Mouse (Mus musculus) T-cell, adult 2 months (primary cell): ENCODE data around the gene Upk2.

Source experiments
- DNase-seq: peaks from one replicate; pipeline ENCODE4 v3.0.0; 2022; ENCODE audit warnings: low spot score

The Upk2 gene

DNA sequence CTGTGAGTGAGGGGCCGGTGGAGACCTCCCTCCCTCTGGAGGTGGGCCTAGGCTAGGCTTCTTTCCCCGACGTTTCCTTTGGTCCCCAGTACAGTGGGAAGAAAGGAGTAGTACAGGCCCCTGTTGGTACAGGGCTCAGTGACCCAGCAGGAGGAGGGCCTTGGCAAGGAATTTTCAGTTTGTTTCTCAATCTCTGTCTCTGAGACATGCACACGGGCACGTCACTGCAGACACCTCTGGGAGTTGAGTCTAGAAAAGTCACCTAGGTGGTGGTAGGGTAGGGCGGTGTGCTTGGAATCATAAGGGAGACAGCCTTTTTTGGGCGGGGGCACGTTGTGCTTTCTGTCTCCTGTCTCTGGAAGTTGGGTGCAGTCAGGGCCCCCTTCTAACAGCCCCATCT is 33.6 kb upstream of the Upk2 start:
- DNase-seq: no peak

DNA sequence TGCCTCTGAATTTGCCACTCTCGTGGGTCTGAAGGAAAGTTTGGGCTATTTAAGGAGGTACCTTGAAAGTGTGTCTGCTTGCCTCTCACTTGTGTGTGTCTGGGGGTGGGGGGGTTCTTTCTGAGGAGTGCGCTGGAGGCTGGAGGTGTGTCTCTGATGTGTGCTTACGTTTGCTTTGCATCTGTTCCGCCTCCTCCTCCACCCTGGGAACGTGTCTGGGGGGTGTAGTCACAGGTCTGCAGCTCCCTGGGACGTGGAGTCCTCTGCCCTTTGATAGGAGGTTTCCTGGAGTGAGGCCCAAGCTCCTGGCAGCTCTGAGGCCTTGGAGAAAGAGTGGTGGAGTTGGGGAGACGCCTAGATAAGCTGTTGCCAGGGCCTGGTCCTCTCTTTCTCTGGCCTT is 32.7 kb upstream of the Upk2 start:
- DNase-seq: no peak

DNA sequence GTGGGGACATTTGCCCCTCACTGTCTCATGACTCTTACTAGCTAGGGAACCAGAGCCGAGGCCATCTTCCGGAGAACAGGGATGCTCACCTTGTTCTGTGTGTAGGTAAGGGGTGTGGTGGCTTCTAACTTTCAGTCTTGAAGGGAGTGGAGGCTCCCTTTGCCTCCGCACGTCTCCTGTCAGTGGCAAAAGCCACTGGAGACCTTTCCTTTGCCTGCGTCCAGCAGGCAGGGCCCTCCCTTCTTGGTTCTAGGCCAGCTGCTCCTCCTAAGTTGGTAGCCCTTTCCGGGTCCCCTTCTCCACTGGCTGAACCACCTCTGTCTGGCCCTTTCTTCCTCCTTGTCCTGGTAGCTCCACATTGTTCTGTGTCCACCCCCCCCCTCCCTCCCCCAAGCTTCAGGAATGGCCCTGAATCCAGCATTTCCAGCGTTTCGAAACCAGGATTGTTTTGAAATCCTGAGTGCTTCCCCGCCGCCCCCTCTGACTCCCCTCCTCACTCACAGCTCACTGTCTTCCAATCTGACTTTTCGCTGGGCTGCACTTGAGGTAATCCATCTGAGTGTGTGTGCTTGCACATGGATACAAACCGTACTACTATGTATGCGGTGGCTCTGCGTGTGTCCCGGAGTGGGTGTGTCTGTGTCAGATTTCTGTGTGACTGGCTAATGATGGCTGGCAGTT is 32.1 kb upstream of the Upk2 start:
- no peak for DNase-seq

DNA sequence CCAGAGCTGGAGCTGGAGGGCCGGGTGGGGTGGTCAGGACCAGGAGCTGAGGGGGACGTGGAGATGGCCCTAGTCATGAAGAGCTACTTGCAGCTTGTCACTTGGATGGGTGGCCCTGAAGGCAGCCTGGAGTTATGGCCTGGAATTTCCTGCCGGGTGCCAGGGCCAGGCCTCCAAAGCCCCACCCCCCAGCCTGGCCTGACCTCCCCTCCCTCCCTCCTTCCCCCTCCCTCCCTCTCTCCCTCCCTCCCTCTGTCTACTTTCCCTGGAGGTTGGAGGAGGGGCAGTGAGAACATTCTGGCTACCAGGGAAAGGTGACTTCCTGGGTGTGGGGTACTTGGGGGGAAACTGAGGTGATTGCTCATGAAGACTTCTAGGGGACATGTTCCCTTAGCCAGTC is 31.6 kb upstream of the Upk2 start:
- DNase-seq: no peak

DNA sequence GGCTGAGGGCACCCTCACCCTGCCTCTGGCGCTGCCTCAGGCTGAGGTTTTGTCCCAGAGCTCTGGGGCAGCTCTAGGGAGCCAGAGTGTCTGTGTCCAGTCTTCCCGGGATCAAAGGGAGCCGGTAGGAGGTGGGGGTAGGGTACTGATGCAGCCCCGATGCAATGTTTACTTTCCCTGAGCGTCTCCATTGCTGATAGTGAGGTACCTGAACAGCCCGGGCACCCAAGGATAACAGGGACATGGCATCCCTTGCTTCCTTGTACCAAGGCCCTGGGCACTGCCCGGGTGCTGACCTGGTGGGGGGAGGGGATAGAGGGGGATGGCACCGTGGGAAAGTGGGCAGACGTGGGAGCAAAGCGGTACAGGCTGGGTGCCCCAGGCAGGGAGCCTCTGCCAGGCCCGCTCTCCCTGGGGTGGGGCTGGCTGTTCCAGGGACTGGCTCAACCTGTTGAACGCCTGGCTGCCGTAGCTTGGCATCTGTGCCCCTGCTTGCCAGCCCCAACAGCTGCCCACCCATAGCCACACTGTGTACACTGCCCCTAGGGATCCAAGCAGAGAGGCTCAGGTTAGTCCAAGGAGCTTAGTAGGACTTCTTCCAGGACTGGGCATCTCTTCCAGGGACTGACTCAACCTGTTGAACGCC is 30.9 kb upstream of the Upk2 start:
- no peak for DNase-seq

GRCm38 (mm10) chr9:44485105-44485515 is 30.3 kb upstream of the Upk2 start:
- no peak for DNase-seq

GRCm38 (mm10) chr9:44484311-44485104 is 29.7 kb upstream of the Upk2 start:
- no peak for DNase-seq

DNA sequence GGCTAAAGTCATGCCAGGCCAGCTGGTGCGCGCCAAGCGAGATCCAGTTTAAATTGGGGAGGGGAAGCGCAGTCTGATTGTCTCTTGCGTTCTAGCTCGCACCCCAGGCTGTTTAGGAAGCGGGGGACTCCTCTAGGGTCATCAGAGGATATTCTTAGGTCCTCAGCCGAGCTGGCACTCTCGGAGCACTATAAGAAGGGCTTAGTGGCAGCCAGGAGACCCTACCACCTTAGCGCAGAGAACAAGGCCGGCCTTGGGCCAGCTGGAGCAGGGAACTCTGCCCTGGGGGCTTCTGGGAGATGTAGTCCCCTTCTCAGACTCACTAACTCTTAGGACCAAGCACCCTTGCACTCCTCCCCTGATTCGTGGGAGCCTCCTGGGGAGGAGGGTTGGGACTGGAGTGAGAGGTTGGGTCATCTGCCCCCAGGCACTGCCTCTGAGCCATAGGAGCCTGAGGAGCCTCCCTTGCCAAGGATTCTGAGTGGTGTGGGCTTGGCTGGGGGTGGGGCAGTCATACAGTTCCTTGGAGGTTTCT is 28.8 kb upstream of the Upk2 start:
- DNase-seq: no peak

DNA sequence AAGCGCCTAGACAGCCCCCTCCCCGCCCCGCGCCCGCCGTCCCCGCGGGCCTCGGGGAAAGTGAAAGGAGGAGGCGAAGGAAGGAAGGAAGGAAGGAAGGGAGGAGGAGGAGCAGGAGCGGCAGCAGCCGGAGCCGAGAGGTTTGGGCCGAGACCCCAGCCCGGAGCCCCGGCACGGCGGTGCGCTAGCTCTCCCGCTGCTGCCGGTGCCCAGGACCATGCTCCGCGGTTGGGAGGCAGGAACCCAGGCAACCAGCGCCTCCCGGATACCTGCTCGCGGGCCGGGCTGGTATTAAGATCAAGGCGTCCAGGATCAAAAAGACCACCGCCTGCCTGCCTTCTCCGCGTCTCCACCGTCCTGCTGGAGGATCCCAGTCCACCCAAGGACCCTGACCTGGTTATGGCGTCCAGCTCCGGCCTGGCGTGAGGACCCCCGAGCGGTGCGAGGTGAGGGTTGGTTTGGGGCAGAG is 28.3 kb upstream of the Upk2 start:
- no peak for DNase-seq

- DNase-seq: peak; percentile 92
Measured at GRCm38 (mm10) chr9:44482552-44482951, 27.8 kb upstream of the Upk2 start, which contains the start of gene Bcl9l. Bcl9l (plus strand) TSS chr9:44482825.

DNA sequence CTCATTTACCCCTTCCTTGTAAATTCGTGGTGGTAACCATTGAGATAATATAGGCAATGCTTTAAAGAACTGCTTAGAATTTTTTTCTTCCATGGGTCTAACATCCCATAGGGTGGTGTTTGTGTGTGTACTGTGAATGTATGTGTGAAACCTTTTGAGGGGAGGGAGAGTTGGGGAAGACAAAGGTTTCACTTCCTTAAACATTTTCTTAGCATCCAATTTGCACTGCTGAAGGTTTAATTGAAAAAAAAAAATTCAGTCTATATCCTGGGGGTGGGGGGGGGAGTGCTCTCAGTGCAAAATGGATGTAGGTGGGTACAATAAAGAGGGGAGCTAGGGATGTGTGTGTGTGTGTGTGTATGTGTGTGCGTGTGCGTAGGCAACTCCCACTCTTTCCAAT is 27.3 kb upstream of the Upk2 start:
- no peak for DNase-seq

DNA sequence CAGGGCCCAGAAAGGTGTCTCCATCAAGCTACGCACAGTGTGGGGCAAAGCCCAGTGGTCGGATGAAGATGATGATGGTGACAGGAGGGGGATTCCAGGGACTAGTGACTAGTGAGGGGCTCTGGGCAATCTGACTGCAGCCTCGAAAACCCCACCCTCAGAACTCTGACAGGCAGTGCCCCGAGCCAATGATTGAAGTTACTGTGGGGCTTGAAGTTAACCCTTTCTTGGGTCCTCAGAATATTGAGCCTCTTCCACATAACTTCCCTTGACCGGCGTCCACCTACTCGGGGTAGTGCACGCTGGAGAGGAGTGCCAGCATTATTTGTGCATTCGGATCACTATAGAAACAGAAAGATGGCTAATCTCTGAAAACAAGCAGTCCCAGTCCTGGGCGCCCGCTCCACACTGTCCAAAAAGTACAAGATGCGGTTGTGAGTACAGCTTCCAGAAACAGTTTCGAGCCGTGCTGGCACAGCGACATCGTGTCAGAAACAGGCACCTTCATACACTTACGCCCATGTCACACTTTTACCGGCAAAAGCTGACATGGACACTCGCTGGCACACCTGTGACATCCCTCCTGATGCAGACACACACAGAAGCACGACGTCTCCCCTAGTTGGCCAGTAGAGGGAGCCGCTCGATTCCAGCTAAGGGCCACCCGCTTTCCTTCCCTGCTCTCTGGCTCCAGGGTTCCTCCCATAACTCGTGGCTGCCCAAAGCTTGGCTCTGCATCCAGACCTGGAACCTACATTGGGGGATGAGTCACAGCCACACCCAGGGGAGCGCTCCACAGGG is 25.1 kb upstream of the Upk2 start:
- peak; percentile 76 for DNase-seq

GRCm38 (mm10) chr9:44478959-44479605 is 24.3 kb upstream of the Upk2 start:
- DNase-seq: no peak

GRCm38 (mm10) chr9:44478229-44478921 is 23.6 kb upstream of the Upk2 start:
- DNase-seq: no peak

GRCm38 (mm10) chr9:44477339-44478228 is 22.8 kb upstream of the Upk2 start:
- DNase-seq: no peak

- no peak for DNase-seq
Measured at GRCm38 (mm10) chr9:44475936-44476335, 21.2 kb upstream of the Upk2 start.

GRCm38 (mm10) chr9:44474327-44474726 is 19.6 kb upstream of the Upk2 start:
- no peak for DNase-seq

DNA sequence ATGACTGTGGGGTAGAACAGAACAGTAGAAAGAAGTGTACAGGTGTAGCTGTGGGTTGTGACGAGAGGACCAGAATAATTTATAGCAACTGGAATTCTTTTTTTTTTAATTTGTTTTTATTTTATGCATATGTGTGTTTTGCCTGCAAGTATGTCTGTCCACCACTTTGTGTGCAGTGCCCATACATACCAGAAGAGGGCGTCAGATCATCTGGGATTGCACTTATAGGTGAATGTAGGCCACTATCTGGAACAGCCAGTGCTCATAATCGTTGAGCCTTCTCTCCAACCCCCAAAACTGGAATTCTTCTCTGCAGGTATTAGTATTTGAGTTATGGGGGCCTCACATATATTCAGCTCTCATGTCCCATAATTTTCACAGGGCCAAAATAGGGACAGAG is 18.4 kb upstream of the Upk2 start:
- no peak for DNase-seq

DNA sequence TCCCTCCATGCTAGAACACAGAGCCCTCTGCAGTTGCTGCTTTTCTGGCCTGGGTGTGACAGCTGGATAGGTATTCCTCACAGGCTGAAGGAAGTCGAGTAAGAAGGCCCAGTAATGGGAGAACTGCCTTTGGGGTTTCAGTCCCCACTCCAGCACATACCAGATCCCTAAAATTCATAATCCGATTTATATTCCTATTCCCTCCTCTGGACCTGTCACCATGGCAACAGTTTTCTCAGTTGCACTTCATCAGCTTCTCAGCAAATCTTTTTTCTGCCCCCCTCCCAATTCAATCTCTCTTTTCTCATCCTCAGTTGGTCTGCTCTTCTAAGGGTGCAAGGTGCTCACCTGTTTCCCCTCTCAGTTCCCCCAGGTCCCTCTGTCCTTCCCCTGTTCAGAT is 14.0 kb upstream of the Upk2 start:
- no peak for DNase-seq

- DNase-seq: no peak
Measured at GRCm38 (mm10) chr9:44468224-44468623, 13.4 kb upstream of the Upk2 start.
